ENCODE assay signal across 11 mouse cellular contexts in genomic region chr6:147099458-147100277, GRCm38 (mm10). TPM values are rescaled to one million over a fixed set of nuclear protein-coding genes. Genes with fewer than 3 reads are reported as not detected.
A peak's percentile ranks its signal among the peaks of the same experiment; 100 is the strongest.
DNase-seq lines count a peak whose midpoint lies in the region; ATAC-seq and TF ChIP-seq lines count a peak whose summit lies in the region.
"Had no signal": no experiment of that assay in that cellular context is flagged by ENCODE, and none has a peak within 500 bp of the region (broad histone marks: within the 10 kb centered on the region; RNA-seq: fewer than 3 reads in every experiment).

No protein-coding gene starts in this region.

- H3K4me2 ChIP-seq in midbrain, postnatal 0 days (ENCODE audit: low read depth, low read length, poor library complexity, severe bottlenecking), result no peak overlapping the region
- H3K4me2 ChIP-seq: embryonic facial prominence, embryonic 12.5 days had no signal

- no peak for TF ChIP-seq POLR2A in kidney, adult 2 months (IDR thresholded peaks at IDR 0.05; ENCODE audit: low read depth, low read length)

- H3K27me3 ChIP-seq in kidney, adult 2 months (replicated peaks; ENCODE audit: control insufficient read depth, insufficient read depth, low read length), result no peaks in the 10 kb centered on the region
- H3K27me3 ChIP-seq in midbrain, postnatal 0 days (ENCODE audit: insufficient read depth, low read length), result no peaks in the 10 kb centered on the region
- H3K27me3 ChIP-seq: embryonic facial prominence, embryonic 12.5 days had no signal

- H3K4me3 ChIP-seq in kidney, adult 2 months (ENCODE audit: insufficient read depth, low read depth, low read length), result peak overlapping the region; percentile 20; the same call in 1 of the 2 replicates
- H3K4me3 ChIP-seq in midbrain, postnatal 0 days (ENCODE audit: low read depth, low read length), result no peak overlapping the region
- H3K4me3 ChIP-seq: embryonic facial prominence, embryonic 12.5 days had no signal

- H3K9ac ChIP-seq in midbrain, postnatal 0 days (replicated peaks; ENCODE audit: low read length, poor library complexity, severe bottlenecking), result no peak overlapping the region
- H3K9ac ChIP-seq: embryonic facial prominence, embryonic 12.5 days had no signal

- peak; percentile 82 for ATAC-seq in frontal cortex, adult (ENCODE audit: low TSS enrichment)
- peak; percentile 82 for ATAC-seq in neutrophil, adult 5-6 weeks (ENCODE audit: extremely low read depth, insufficient number of reproducible peaks, low FRiP score, poor library complexity, severe bottlenecking)
- ATAC-seq in midbrain, postnatal 0 days (ENCODE audit: low FRiP score), result no peak

- DNase-seq in frontal cortex, postnatal 25 days (ENCODE audit: low spot score in 2 of 2), result no peak
- DNase-seq in CD8-positive naive resting alpha-beta T cell, adult 2 months (ENCODE audit: low read depth in 2 of 2, low spot score in 2 of 2), result peak; percentile 46 to 67
- peak; percentile 58 for DNase-seq in kidney, adult 2 months
- DNase-seq in testis, postnatal 10 days (ENCODE audit: low spot score), result no peak
- DNase-seq in cerebellum, postnatal 25 days, result no peak
- DNase-seq in midbrain, postnatal 0 days (ENCODE audit: low spot score), result no peak
- DNase-seq: adrenal gland, postnatal 10 days; gastrocnemius, postnatal 14 days had no signal

- TF ChIP-seq CTCF in kidney, adult 2 months (conservative IDR thresholded peaks at IDR 0.05; ENCODE audit: insufficient read depth, insufficient read length, low read depth, low read length), result no peak
- no peak for TF ChIP-seq CTCF in midbrain, postnatal 0 days (IDR thresholded peaks at IDR 0.05)

- WGBS in kidney, adult 2 months, result 34% methylated on average over 19 of the region's 19 CpGs
- 87% methylated on average over 19 of the region's 19 CpGs for WGBS in midbrain, postnatal 0 days

- peaks cover 21% of the 10 kb centered on the region; the same call in 1 of the 2 replicates for H3K4me1 ChIP-seq in kidney, adult 2 months (ENCODE audit: control insufficient read depth, insufficient read depth, low read length)
- 0 out of 2 replicates have a peak, but pooled peaks cover 2% of the 10 kb centered on the region for H3K4me1 ChIP-seq in midbrain, postnatal 0 days (ENCODE audit: insufficient read depth, low read length)

- no peaks in the 10 kb centered on the region for H3K36me3 ChIP-seq in kidney, adult 2 months (ENCODE audit: control insufficient read depth, insufficient read depth, low read length)
- H3K36me3 ChIP-seq in midbrain, postnatal 0 days (ENCODE audit: insufficient read depth, low read length), result peaks cover 3% of the 10 kb centered on the region; the same call in 1 of the 2 replicates

- peak overlapping the region; percentile 35; the same call in 1 of the 2 replicates for H3K27ac ChIP-seq in kidney, adult 2 months (ENCODE audit: insufficient read depth, low read depth, low read length)
- no peak overlapping the region for H3K27ac ChIP-seq in midbrain, postnatal 0 days (ENCODE audit: low read depth, low read length)
- H3K27ac ChIP-seq: embryonic facial prominence, embryonic 12.5 days had no signal

- no peaks in the 10 kb centered on the region for H3K9me3 ChIP-seq in midbrain, postnatal 0 days (ENCODE audit: low read length)
- H3K9me3 ChIP-seq: embryonic facial prominence, embryonic 12.5 days had no signal

RNA-seq across cellular contexts. Expression of gene Klhl42, which starts 8.5 kb away (rescaled TPM):
- polyA plus RNA-seq in kidney, adult 2 months (2012; rRNA removed), result 13.3 and 15.3 TPM in 2 replicates
- total RNA-seq in neutrophil, adult 5-6 weeks (2017), result 14.9 and 18.0 TPM in 2 replicates
- 26.0 and 32.5 TPM in 2 replicates for total RNA-seq in midbrain, postnatal 0 days (2014; rRNA removed)
- 6.4 and 6.5 TPM in 2 replicates for polyA plus RNA-seq in midbrain, postnatal 0 days (2015; fragmentation: Nextera tagmentation; extraction: Ambion mirVana)

RNA-seq across cellular contexts. Expression of gene Mansc4, which starts 12.8 kb away (rescaled TPM):
- polyA plus RNA-seq in kidney, adult 2 months (2012; rRNA removed), result 15.6 and 17.2 TPM in 2 replicates
- not detected in 2 replicates for total RNA-seq in neutrophil, adult 5-6 weeks (2017)
- 0.57 and 1.9 TPM in 2 replicates for total RNA-seq in midbrain, postnatal 0 days (2014; rRNA removed)
- polyA plus RNA-seq in midbrain, postnatal 0 days (2015; fragmentation: Nextera tagmentation; extraction: Ambion mirVana), result 1.4 TPM in 2 replicates

RNA-seq across cellular contexts. Expression of gene Mrps35, which starts 57.1 kb away (rescaled TPM):
- 16.9 and 33.1 TPM in 2 replicates for polyA plus RNA-seq in kidney, adult 2 months (2012; rRNA removed)
- total RNA-seq in neutrophil, adult 5-6 weeks (2017), result 40.4 and 46.9 TPM in 2 replicates
- total RNA-seq in midbrain, postnatal 0 days (2014; rRNA removed), result 8.9 and 9.4 TPM in 2 replicates
- 61.0 and 72.6 TPM in 2 replicates for polyA plus RNA-seq in midbrain, postnatal 0 days (2015; fragmentation: Nextera tagmentation; extraction: Ambion mirVana)

Comparison
In these comparisons a context has a peak if more than half of its experiments do, and no peak if none do; other contexts are left out.
1. DNase-seq: peak in CD8-positive naive resting alpha-beta T cell, adult 2 months (2 of 2) and kidney, adult 2 months (single experiment); none in frontal cortex, postnatal 25 days (0 of 2), testis, postnatal 10 days (single experiment), cerebellum, postnatal 25 days (0 of 2) and midbrain, postnatal 0 days (single experiment).